Mouse (Mus musculus): ENCODE measurements at regions not wholly inside any gene's neighbourhood (a gene's known extent, or its start where the extent isn't known, plus 50 kb on each side); places are given as distances from the start of the nearest gene placed in this dataset.

DNA sequence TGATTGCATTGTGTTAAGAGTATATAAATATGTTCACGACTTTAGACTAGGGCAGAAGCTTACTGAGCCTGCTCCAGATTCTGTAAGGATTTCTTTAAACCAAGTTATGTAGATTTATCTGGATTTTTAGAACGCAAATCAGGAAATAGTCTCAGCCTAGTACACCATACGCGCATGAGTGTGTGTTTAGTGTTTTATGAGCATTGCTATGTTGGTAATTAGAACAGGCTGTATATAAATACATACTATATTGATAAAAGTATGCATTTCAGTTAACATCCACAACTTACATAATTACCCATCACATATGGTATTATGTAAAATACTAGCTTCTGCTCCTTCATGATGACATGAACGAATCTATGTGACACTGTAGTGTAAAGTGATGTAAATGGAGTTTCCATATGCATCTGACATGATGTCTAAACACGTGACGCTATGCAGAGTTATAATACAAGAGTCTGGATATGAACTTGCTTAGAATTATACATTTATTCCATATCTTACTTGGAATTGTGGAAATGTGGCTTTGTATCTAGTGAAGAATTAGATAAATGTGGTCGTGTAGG is 332.6 kb upstream of the Tmc3 start:
- DNase-seq (ENCODE audit: low spot score in 2 of 2): no peak

- DNase-seq (ENCODE audit: low spot score in 2 of 2): no peak
Measured at GRCm38 (mm10) chr7:83253001-83253400, 331.7 kb upstream of the Tmc3 start.

DNA sequence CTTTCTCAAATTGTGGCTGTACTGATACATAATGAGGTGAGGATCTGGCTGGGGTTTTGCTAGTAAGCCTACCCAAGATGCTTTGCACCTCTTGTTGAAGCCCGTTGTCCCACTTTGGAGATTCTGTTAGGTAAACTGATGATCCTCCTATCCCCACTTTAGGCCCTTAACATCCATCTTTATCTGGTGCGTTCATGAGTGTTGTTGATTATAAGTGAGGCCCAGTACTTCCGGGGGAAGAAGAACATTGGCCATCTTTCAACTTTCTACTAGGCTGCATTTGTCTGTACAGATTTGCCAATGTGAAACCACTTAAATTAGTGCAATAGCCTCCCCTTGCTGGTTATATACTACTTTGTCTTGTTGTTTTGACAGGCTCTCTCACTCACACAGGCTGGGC is 331.3 kb upstream of the Tmc3 start:
- no peak for DNase-seq (ENCODE audit: low spot score in 2 of 2)

- no peak for DNase-seq (ENCODE audit: low spot score in 2 of 2)
Measured at GRCm38 (mm10) chr7:83254411-83254810, 330.3 kb upstream of the Tmc3 start.

- no peak for DNase-seq (ENCODE audit: low spot score in 2 of 2)
Measured at GRCm38 (mm10) chr7:83256236-83256784, 328.4 kb upstream of the Tmc3 start.

- DNase-seq (ENCODE audit: low spot score in 2 of 2): no peak
Measured at GRCm38 (mm10) chr7:83258363-83258916, 326.3 kb upstream of the Tmc3 start.

DNA sequence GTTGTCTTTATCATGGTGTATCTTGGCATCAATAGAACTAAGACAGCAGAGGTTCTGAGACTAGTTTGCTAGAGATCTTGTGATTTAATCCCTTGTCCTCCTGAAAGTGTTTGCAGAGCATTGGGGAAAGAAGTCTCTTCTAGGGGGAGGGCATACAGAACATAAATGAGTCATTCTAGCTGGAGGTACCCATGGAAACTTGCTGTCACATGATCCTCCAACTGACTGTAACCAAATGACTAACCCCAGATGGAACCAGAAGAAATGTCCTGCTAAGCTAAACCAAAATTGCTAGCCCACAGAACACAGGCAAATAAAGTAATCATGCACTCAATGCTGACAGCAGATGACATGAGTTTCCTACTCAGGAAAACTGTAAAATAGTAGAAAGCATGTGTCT is 323.2 kb upstream of the Tmc3 start:
- no peak for DNase-seq (ENCODE audit: low spot score in 2 of 2)

- no peak for DNase-seq (ENCODE audit: low spot score in 2 of 2)
Measured at GRCm38 (mm10) chr7:83289915-83290773, 294.6 kb upstream of the Tmc3 start.

DNA sequence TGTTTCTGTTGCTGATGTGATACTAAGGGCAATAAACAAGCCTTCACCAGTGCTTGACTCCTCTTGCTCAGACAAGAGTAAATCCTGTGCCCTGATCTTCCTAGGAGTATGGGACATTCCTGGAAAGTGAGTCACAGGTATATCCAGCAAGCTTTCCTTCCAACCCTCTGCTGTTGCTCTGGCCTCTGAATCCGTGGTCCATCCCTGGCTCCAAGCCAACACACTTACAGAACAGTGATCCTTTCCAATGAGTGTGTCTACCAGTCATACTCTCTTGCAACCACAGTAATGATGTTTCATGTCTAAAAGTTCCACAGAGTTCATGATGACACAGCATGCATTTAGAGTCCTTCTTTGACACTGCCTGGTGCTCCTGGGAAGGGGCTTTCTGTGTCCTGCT is 277.6 kb upstream of the Tmc3 start:
- no peak for DNase-seq (ENCODE audit: low spot score in 2 of 2)

DNA sequence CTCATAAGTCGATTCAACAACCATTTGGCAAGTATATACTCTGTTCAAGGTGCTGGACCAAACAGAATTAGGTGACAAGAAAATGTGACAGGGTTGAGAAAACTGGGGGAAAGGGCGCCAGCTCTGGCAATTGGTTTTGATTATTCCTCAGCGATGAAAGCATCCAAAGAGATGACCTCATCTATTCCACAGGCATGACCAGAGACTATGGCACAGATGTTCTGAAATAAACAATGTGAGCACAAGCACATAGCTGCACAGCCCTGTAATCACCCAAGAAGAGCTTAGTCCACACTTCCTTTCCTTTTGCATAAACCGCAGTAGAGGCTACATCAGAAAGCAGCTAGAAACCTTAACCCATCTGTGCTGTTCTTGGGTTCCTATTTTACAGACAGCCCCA is 272.6 kb upstream of the Tmc3 start:
- DNase-seq (ENCODE audit: low spot score in 2 of 2): no peak

GRCm38 (mm10) chr7:83329809-83330412 is 254.8 kb upstream of the Tmc3 start:
- no peak for DNase-seq (ENCODE audit: low spot score in 2 of 2)

GRCm38 (mm10) chr7:83347103-83347754 is 237.5 kb upstream of the Tmc3 start:
- no peak for DNase-seq (ENCODE audit: low spot score in 2 of 2)

DNA sequence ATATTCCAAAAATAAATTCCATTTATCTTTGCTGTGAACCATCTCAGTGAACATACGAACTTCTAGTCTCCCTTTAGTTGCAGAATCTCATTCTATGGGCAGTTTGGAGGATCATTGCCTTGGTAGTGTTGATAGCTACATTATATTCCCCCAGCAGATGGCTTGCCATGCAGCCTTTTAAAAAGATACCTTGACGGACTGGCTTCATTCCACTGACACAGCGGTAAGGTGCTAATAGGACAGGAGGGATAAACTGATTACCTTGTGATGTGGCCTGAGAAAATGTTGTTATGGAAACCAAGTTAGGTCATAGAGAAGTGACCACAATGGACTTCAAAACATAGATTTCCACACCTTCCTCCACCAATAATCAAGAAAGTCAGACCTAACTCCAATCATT is 215.5 kb upstream of the Tmc3 start:
- DNase-seq (ENCODE audit: low spot score in 2 of 2): no peak

DNA sequence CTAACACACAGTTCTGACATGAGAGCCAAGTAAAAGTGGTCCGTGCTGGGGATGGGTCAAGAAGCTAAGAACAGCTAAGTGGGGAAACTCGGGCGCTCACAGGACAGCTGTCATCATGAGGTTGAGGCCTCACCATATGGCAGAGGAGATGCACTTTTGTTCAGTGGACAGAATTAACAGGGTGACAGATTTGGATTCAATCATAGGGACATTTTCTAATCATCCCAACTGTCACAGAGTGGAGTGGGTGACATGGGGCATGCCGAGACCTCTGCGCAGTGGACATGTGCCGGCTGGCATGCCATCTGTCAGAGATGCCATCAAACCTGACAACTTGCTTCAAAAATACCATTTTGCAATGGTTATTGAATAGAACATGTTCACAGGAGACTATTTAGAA is 215.1 kb upstream of the Tmc3 start:
- no peak for DNase-seq (ENCODE audit: low spot score in 2 of 2)

DNA sequence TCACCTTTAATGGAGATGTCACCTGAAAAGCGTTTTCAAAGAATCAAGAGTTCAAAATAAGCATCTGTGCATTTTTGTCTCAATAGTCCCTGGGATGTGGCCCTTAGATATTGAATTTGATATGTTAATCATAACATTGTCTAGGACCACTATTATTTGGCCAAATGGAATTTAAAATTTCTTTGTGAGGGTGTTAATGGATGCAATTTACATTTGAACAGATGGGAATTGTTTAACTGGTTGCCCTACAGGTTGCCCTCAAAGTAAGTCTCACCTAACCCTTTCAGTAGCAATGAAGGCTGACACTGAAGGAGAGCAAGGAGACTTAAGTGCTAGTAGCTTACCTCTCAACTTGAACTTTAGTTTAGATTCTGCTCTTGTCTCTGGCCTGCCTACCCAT is 207.9 kb upstream of the Tmc3 start:
- no peak for DNase-seq (ENCODE audit: low spot score in 2 of 2)

DNA sequence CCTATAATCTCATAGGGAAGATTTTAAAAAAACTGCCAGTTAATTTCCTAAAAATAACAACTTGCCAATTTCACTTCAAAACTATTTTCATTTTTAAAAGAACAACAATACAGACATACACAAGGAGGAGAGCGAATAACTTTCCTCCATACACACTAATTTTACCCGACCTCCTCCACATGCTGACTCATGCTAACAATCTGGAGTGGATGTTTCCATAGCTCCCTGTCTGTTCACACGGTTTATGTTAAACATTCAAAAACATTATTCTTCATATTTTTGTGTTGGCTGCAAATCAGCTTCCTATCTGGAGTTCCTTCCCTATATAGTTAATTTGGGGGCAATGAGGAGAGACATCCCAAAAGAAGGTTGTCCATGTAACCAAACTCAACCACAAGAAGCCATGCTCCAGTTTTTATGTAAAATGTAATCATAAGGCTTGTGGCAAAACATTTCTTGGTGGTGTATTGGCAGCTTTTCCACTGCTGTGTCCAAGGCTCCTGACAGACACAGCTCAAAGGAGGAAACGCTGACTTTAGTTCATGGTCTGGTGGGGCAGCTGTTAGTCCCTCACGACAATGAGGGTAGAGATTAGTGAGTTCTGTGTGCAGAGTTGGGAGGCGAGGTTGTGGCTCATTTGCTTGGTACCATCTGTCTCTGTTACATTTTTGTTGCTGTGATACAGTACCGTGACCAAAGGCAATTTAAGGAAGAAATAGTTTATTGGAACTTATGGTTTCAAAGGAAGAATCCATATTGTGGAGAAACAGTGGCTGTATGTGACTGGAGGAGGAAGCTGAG is 203.1 kb upstream of the Tmc3 start:
- DNase-seq (ENCODE audit: low spot score in 2 of 2): no peak

- no peak for DNase-seq (ENCODE audit: low spot score in 2 of 2)
Measured at GRCm38 (mm10) chr7:83382803-83383363, 201.8 kb upstream of the Tmc3 start.

DNA sequence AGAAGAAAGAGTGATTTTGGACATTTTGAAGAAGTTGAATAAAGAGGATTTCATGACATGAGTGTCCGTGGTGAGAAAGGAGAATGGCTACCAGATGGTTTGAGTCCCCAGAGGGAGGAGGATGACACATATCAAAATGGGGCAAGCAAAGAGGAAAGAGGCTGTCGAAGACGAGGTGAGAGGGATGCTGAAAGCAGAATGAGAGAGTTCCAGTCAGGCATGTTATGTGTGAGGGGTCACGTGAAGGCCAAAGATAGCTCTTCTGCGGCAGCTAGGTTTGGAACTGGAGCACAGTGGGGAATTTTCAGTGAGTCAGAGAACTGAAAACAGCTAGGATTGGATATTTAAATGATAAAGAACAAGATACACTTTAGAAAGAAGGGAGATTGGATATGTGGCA is 193.3 kb upstream of the Tmc3 start:
- no peak for DNase-seq (ENCODE audit: low spot score in 2 of 2)

DNA sequence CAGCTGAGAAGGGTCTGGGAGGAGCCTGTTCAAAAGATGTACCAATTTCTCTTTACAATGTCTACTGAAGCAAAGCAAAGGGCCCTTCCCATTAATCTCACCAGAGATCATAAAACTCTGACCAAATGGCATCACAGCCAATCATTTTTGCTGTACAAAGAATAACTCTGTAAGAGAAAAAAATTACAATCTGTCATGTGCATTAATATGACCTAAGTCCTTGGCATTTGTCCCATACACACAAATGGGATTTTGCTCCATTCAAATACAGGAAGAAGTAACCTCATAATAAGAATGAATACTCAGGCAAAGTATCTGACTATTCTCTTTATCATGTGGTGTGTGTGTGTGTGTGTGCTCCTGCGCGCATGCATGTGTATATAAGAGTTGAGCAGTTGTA is 192.5 kb upstream of the Tmc3 start:
- DNase-seq (ENCODE audit: low spot score in 2 of 2): no peak

DNA sequence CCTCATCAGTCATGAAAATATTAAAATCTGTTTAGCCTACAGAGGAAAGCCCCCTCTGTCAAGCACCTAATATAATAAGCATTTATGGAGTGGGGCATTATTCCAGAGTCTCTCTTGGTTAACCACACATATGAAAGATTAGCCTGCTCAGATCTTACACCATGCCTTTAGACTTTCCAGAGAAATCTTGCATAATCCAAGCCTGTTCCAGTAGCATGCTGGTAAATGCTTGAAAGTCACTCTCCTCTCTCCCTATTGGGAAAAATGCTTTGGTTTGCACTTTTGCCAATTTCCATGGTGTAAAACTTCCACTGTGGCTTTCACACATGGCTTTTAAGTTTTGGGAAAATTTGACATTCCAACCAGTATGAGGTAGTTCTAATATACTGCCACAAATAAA is 192.1 kb upstream of the Tmc3 start:
- DNase-seq (ENCODE audit: low spot score in 2 of 2): no peak

DNA sequence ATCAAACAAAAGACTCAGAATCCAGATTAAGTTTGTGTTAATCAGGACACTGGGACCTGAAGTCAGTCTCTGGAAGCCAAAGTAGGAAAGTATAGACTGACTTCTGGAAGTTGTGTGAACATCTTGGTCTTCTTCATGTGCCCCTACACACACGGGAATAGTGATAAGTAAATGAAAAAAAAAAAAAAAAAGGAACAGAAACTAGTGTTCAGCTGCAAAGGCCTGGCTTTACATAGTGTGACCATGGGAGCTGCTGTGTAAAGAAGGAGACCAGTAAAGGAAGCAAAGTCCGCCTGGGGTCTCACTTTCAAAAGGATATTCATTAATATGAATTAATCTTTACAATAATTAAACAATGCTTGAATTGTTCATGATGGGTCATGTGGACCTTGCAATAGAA is 190.6 kb upstream of the Tmc3 start:
- DNase-seq (ENCODE audit: low spot score in 2 of 2): no peak

All from urinary bladder, postnatal 4 days (tissue).